Mouse (Mus musculus) kidney, embryonic 16.5 days (tissue): ENCODE measurements around the gene Slc35d2. TPM values are rescaled to one million over a fixed set of nuclear protein-coding genes. Genes with fewer than 3 reads are reported as not detected.

Experiments
- polyA plus RNA-seq: library from polyadenylated mRNA; unstranded; fragments of >200 nt; fragmentation: Nextera tagmentation; extraction: Ambion mirVana; gene quantifications from 2 replicates; pipeline ENCODE4 v1.2.1, GENCODE M21; 2015

The Slc35d2 gene
- polyA plus RNA-seq, 1 experiment from 2014 or later = 5.6 TPM

Other genes starting within 250 kb of the Slc35d2 start
- gene Hsd17b3, start 40.1 kb downstream of the Slc35d2 start, polyA plus RNA-seq = not detected in 2 replicates
- 16.2 and 17.4 TPM in 2 replicates for gene Zfp367, start 23.8 kb upstream of the Slc35d2 start, polyA plus RNA-seq
- 28.4 and 29.1 TPM in 2 replicates for gene Habp4, start 32.5 kb upstream of the Slc35d2 start, polyA plus RNA-seq
- 16.1 and 16.9 TPM in 2 replicates for gene Cdc14b, start 145.9 kb upstream of the Slc35d2 start, polyA plus RNA-seq
- gene Aaed1, start 183.3 kb upstream of the Slc35d2 start, polyA plus RNA-seq = 43.3 and 55.4 TPM in 2 replicates
- gene Ctsl, start 241.5 kb upstream of the Slc35d2 start, polyA plus RNA-seq = 382 and 413 TPM in 2 replicates